Mouse (Mus musculus) midbrain, embryonic 14.5 days (tissue): ENCODE measurements at regions not wholly inside any gene's neighbourhood (a gene's known extent, or its start where the extent isn't known, plus 50 kb on each side); places are given as distances from the start of the nearest gene placed in this dataset.

ENCODE experiments used
- ATAC-seq: fragments of 200-750 bp; cut with Nextera tagmentation; 2 replicates; pipeline ENCODE4 v1.8.0; 2017; ENCODE audit warnings: moderate number of reproducible peaks, moderate library complexity; ENCODE audit not compliant: low FRiP score, low TSS enrichment
- DNase-seq: peaks from one replicate; pipeline ENCODE4 v3.0.0-alpha.2; 2015
- H3K27ac ChIP-seq: fragments of 300-500 bp; sonication (generic); replicated peaks from 2 replicates; pipeline ENCODE4 v1.5.1; 2014; ENCODE audit warnings: mild to moderate bottlenecking, low read depth, low read length, moderate library complexity
- H3K27me3 ChIP-seq: fragments of 300-500 bp; sonication (generic); 2 replicates; pipeline ENCODE4 v1.6.1; 2014; ENCODE audit warnings: low read length, control low read depth, mixed read lengths; ENCODE audit not compliant: control insufficient read depth, insufficient read depth
- H3K36me3 ChIP-seq: fragments of 300-500 bp; sonication (generic); 2 replicates; pipeline ENCODE4 v1.6.1; 2014; ENCODE audit warnings: low read length, control low read depth; ENCODE audit not compliant: control insufficient read depth, insufficient read depth
- H3K4me1 ChIP-seq: fragments of 300-500 bp; sonication (generic); 2 replicates; pipeline ENCODE4 v1.6.1; 2014; ENCODE audit warnings: mild to moderate bottlenecking, antibody characterized with exemption, low read length, control low read depth; ENCODE audit not compliant: control insufficient read depth, insufficient read depth
- H3K4me2 ChIP-seq: fragments of 300-500 bp; sonication (generic); 2 replicates; pipeline ENCODE4 v1.6.1; 2014; ENCODE audit warnings: mild to moderate bottlenecking, low read length, moderate library complexity
- H3K4me3 ChIP-seq: fragments of 300-500 bp; sonication (generic); replicated peaks from 2 replicates; pipeline ENCODE4 v1.5.1; 2014; ENCODE audit warnings: low read depth, low read length
- H3K9ac ChIP-seq: fragments of 300-500 bp; sonication (generic); replicated peaks from 2 replicates; pipeline ENCODE4 v1.6.1; 2014; ENCODE audit warnings: mild to moderate bottlenecking, low read length, moderate library complexity
- H3K9me3 ChIP-seq: fragments of 300-500 bp; sonication (generic); 2 replicates; pipeline ENCODE4 v1.6.1; 2016; ENCODE audit warnings: low read length, control low read depth, mixed read lengths; ENCODE audit not compliant: control insufficient read depth
- WGBS: fragments of 180-500 bp; shearing (Covaris S2); extraction: QIAGEN DNeasy Blood & Tissue Kit; methylation state at CpG from one replicate; pipeline ENCODE4 v1.1.7; 2014; 5-methylcytosine and 5-hydroxymethylcytosine counted together

- no peak for ATAC-seq
Observed at GRCm38 (mm10) chr3:18295921-18296320, 347.7 kb downstream of the Cypt12 start.

GRCm38 (mm10) chr3:18298699-18299098 is 350.5 kb downstream of the Cypt12 start:
- Histone ChIP-seq H3K4me1 (no peaks in the 10 kb centered on the region), H3K36me3 (no peaks in the 10 kb centered on the region), H3K27me3 (no peaks in the 10 kb centered on the region), H3K9ac (no peak overlapping the region), H3K27ac (no peak overlapping the region), H3K9me3 (no peaks in the 10 kb centered on the region), H3K4me3 (no peak overlapping the region), H3K4me2 (no peak overlapping the region)
- WGBS: 91% methylated on average over 3 of the region's 3 CpGs
- DNase-seq (no peak), ATAC-seq (no peak)

More at GRCm38 (mm10) chr3:18295921-18296320, 347.7 kb downstream of the Cypt12 start:
- H3K27ac ChIP-seq: no peak overlapping the region
- H3K4me3 ChIP-seq: no peak overlapping the region
- no peaks in the 10 kb centered on the region for H3K4me1 ChIP-seq
- H3K36me3 ChIP-seq: no peaks in the 10 kb centered on the region
- no peaks in the 10 kb centered on the region for H3K27me3 ChIP-seq
- no peak for DNase-seq
- 96% methylated on average over 4 of the region's 4 CpGs for WGBS
- no peaks in the 10 kb centered on the region for H3K9me3 ChIP-seq
- no peak overlapping the region for H3K9ac ChIP-seq
- H3K4me2 ChIP-seq: no peak overlapping the region

GRCm38 (mm10) chr3:18299502-18299901 is 351.3 kb downstream of the Cypt12 start:
- Histone ChIP-seq H3K27ac (no peak overlapping the region), H3K4me2 (no peak overlapping the region), H3K9ac (no peak overlapping the region), H3K36me3 (no peaks in the 10 kb centered on the region), H3K4me3 (no peak overlapping the region), H3K27me3 (no peaks in the 10 kb centered on the region), H3K4me1 (no peaks in the 10 kb centered on the region), H3K9me3 (no peaks in the 10 kb centered on the region)
- DNase-seq (peak; percentile 3), ATAC-seq (no peak)
- whole genome bisulfite sequencing: 75% methylated on average over 2 of the region's 2 CpGs

- Histone ChIP-seq H3K4me1 (no peaks in the 10 kb centered on the region), H3K4me3 (no peak overlapping the region), H3K36me3 (no peaks in the 10 kb centered on the region), H3K27me3 (no peaks in the 10 kb centered on the region), H3K9ac (no peak overlapping the region), H3K27ac (no peak overlapping the region), H3K9me3 (no peaks in the 10 kb centered on the region), H3K4me2 (no peak overlapping the region)
- ATAC-seq: no peak
- DNase-seq: no peak
- 96% methylated on average over 2 of the region's 2 CpGs for WGBS
Observed at GRCm38 (mm10) chr3:18319433-18319832, 371.2 kb downstream of the Cypt12 start.

DNA sequence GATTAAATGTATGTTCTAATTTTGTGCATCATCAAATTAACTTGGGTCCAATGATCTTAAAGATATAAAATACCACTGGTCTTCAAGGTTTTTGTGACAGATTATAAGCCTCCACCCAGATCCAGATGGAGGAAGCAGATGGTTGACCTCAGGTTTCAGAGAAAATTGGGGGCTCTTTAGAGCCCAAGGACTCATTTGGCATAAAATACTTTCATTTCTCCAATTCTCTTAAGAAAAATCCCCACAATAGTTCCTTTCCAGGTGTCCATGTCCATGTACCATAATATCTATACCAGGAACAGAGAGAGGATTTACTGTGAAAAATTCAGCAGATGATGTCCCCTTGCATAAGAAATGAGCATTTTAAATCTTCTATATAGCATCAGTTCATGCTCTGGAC is 385.0 kb downstream of the Cypt12 start:
- H3K27me3 ChIP-seq: no peaks in the 10 kb centered on the region
- ATAC-seq (no peak), DNase-seq (no peak)
- H3K27ac ChIP-seq: no peak overlapping the region
- no peaks in the 10 kb centered on the region for H3K4me1 ChIP-seq
- H3K9me3 ChIP-seq: no peaks in the 10 kb centered on the region
- H3K4me3 ChIP-seq: no peak overlapping the region
- no peak overlapping the region for H3K9ac ChIP-seq
- no peak overlapping the region for H3K4me2 ChIP-seq
- no peaks in the 10 kb centered on the region for H3K36me3 ChIP-seq

DNA sequence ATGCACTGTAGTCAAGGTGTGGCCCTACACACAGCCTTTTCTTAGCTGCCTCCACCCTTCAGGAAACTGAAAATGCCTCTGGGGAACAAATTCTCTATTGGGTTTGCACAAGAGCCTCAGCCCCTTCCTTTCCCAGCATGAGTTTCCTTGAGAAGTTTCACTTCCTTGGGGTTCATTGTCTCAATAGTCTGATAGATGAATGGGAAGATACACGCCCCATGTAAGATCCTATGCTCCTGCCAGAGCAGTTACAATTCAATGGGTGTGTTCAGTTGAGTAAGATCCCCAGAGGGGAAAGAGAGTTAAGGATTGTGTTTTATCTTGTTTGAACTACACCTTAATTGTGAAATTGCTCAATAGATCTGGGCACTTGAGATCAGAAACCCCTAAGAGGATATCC is 391.0 kb downstream of the Cypt12 start:
- 35% methylated on average over 1 of the region's 1 CpGs for WGBS
- Histone ChIP-seq H3K36me3 (no peaks in the 10 kb centered on the region), H3K27me3 (no peaks in the 10 kb centered on the region), H3K4me2 (no peak overlapping the region), H3K9me3 (no peaks in the 10 kb centered on the region), H3K4me1 (no peaks in the 10 kb centered on the region), H3K9ac (no peak overlapping the region), H3K4me3 (no peak overlapping the region), H3K27ac (no peak overlapping the region)
- no peak for DNase-seq
- no peak for ATAC-seq

DNA sequence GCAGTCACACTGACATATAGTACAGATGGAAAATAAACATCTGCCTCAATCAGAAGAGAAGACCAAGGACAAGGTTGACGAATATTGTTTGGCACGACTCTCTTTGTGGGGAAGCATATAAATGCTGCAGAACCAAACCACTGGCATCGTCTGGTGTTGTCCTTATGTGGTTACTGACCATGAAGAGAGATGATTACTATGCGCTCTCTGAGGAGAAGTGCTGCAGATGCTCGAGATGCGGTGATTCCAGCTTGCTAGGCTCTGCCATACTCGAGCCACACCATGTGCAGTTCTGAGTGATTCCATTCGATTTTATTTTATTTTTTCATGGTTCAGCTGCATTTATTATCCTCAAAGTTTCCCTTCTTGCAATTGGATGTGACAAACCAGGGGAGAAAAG is 393.5 kb downstream of the Cypt12 start:
- 78% methylated on average over 8 of the region's 8 CpGs for WGBS
- no peak overlapping the region for H3K4me2 ChIP-seq
- no peak for ATAC-seq

GRCm38 (mm10) chr3:18378014-18379005 is 430.1 kb downstream of the Cypt12 start:
- Histone ChIP-seq H3K9me3 (no peaks in the 10 kb centered on the region), H3K9ac (no peak overlapping the region), H3K4me1 (no peaks in the 10 kb centered on the region), H3K27ac (no peak overlapping the region), H3K4me2 (no peak overlapping the region), H3K36me3 (no peaks in the 10 kb centered on the region), H3K4me3 (no peak overlapping the region), H3K27me3 (no peaks in the 10 kb centered on the region)
- 73% methylated on average over 8 of the region's 8 CpGs for WGBS
- DNase-seq: peak; percentile 20
- ATAC-seq: no peak

More for the DNA sequence above, 393.5 kb downstream of the Cypt12 start:
- H3K4me1 ChIP-seq: no peaks in the 10 kb centered on the region
- no peak for DNase-seq
- no peak overlapping the region for H3K27ac ChIP-seq
- no peak overlapping the region for H3K4me3 ChIP-seq
- no peaks in the 10 kb centered on the region for H3K27me3 ChIP-seq
- no peaks in the 10 kb centered on the region for H3K9me3 ChIP-seq
- H3K36me3 ChIP-seq: no peaks in the 10 kb centered on the region
- H3K9ac ChIP-seq: no peak overlapping the region
